Mouse (Mus musculus) cerebellum, adult 2 months (tissue): ENCODE data around the gene Adora2a.

Source experiments
- CTCF ChIP-seq: fragments of 200-500 bp; IDR thresholded peaks from 2 replicates; pipeline ENCODE4 v1.5.1; 2011; ENCODE audit warnings: low read depth, mild to moderate bottlenecking, control low read depth, low read length, moderate library complexity, borderline replicate concordance; ENCODE audit not compliant: insufficient read depth
- POLR2A ChIP-seq: fragments of 200-500 bp; IDR thresholded peaks from 2 replicates; pipeline ENCODE4 v1.6.1; 2011; ENCODE audit warnings: low read length, control low read depth, borderline replicate concordance; ENCODE audit not compliant: insufficient read depth

- TF ChIP-seq CTCF = no peak
- no peak for TF ChIP-seq POLR2A
Measured at GRCm38 (mm10) chr10:75301937-75302336, 14.7 kb upstream of the Adora2a start.
